Mouse (Mus musculus): ENCODE data around the gene Ift122.

Ift122 gene

DNA sequence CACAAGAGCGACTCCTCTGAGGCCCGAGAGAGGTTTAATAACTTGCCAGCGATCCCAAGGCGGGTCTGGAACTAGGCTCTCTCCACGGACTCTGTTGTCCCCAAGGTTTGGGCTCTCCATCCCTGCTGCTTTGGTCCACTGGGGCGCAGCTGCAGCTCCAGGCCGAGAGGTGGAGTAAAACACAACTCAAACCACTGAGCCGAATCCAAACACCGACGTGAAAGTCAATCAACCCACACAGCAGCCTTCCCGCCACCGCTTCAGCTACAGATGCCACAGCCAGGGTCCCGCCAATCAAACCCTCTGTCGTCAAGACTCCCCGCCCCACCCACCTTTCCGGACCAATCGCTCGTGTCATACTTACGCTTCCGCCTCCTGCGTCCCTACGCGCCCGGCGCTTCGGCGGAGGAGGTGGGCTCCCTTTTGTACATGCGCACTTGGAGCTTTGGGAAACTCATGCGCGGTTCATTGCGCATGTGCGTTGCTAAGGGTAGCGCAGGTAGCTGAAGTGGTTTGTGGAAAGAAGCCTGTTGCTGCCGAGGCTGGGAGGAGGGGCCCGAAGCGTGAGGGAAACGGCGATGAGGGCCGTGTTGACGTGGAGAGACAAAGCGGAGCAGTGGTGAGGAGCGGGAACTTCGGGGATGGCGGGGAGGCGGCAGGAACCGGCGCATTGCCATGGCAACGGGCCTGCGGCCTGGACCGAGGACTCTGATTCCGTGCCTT, at the start of gene Ift122, which contains the start of gene Mbd4:
TSS of gene Ift122 (plus strand) at position 380 of the 723 bp plus-strand sequence.
TSS of gene Mbd4 (minus strand) at position 281 of the 723 bp plus-strand sequence.
- peak; percentile 98 to 100 for DNase-seq

DNA sequence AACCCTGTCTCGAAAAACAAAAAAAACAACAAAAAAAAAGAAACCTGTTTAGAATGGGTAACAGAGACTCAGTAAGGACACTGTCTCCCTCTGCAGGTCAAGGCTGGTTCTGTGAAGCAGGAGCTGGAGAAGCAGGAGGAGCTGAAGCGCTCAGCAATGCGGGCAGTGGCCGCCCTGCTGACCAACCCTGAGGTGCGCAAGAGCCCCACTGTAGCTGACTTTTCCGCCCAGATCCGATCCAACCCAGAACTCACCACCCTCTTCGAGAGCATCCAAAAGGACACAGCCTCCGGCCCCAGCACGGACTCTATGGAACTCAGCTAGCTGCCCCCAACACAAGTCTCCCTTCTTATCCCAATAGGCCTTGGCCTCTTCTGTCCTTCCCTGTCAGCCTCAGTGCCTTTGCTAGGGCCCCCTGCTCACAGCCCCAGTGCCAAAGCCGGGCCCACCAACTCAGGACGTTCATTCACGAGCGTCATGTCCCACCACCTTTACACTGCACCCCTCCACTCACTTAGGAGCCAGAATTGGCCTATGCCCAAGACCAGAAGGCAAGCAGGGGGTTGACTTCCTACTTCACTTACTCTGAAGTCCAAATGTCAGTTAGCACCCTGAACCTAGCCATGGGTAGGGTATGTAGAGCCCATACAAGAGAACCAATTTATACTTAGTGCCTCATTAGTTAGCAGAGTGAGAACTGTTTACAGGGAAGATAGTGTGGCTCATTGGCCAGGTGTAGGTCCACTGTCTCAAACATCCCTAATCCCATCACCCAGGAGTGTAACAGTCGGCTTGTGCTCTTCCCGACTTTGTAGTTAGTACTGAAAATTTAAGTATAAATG, 49.5 kb upstream of the Ift122 start:
- DNase-seq, result peak; percentile 82 to 86

DNA sequence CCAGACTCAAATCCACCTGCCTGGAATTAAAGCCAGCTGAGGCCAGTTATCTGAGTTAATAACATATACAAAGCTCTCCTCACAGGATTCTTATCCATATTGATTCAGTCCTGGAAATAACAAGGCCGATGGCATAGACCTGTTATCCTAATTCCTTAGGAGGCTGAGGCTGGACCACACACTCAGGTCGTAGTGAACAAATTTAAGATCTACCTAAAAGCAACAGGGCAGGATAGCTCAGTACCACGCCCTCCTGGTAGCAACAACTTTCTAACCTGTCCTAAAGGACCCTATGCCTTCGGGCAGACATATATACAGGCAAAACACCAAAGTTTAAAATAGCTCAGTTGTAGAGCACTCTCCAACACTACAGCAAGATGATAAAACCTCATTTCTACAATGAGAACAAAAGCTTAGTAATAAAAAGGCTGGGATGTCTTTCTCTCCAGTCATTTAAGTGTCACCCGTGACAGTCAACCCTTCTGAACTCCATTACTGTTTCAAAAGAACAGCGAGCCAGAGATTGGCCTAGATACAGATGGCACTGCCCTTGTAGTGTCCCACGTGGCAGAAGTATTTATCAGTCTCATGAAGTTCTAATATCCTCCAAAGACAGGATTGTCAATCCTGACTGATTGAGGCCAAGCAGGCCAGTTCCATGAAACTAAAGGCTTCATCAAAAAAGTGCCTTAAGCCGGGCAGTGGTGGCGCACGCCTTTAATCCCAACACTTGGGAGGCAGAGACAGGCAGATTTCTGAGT, 48.7 kb upstream of the Ift122 start:
- no peak for DNase-seq

DNA sequence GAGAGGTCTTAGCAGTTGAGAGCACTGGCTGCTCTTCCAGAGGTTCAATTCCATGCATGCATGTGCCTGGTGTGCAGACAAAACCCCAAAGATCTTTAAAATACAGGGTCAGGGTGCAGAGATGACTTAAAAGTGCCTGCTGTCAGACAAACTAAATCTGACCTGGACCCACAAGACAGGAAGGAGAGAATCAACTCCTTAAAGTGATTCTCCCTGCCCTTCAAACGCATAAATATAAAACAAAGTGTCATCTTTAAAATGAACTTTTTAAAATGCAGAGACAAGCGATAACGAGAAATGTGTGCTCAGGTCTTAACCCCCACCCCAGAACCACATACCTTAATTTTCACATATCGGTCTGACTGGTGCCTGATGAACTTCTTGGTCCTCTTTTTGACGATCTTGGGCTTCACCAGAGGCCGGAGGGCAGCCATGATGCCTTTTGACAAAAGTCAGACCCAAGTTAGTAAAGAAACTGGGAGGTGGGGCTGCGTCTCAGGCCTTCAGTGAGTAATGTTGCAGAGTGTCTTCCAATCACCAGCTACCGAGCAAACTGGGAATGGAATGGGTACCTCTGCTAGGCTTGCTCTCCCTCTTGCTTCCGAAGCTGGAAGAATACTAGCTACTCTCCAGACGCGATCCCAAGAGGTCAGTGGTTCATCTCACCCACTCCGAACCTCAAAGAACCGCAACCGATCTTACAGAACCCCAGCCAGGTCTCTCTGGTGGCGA, 45.6 kb upstream of the Ift122 start:
- DNase-seq, result peak in 1 of 2 experiments; percentile 27

DNA sequence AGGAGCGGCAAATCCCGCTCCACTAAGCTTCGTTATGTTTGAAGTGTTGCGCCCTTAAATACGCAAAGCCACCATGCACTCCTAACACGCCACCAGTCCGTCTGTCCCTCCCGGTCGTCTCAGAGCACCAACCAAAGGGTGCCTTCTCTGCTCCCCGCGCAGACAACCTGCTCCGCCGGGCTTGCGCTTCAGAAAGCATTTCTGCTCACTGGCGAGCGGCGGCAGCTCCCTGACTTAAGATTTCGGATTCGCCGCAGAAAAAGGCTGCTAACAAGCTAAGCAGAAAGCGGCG, 45.1 kb upstream of the Ift122 start:
- DNase-seq, result no peak

DNA sequence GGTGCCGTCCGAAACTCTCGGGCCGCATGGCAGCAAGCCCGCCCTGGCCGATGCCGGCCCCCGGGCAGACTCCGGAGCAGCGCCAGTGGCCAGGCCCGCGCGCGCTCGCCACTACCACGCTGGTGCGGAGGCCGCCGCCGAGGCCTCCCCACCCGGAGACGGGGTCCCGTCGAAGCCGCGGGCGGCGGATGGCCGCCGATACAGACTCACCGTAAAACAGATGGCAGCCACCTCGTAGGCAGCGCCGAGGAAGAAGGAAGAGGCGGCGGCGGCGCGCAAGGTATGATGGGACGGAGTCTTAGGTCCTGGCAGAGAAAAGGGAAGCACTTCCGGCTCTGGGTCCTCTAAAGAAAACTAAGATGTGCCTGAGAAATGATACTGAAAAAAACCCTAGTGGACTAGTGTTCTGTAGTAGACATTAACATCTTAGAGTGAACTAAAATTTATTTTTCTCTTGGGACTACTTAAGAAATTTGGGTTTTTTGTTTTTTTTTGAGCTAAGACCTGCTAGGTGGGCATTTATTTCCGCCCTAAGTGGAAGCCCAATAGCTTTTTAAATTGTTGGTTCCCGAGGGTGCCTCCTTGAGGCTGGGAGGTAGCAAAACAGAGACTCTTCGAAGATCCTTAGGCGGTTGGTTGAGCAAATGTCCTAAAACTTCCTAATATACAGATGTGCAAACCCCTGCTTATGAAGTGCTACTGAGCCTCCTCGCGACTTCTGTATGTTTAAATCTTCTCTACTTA, 44.6 kb upstream of the Ift122 start, which contains the start of gene Rpl32:
TSS of gene Rpl32 (minus strand) at position 260 of the 744 bp plus-strand sequence.
- DNase-seq, result peak; percentile 90

DNA sequence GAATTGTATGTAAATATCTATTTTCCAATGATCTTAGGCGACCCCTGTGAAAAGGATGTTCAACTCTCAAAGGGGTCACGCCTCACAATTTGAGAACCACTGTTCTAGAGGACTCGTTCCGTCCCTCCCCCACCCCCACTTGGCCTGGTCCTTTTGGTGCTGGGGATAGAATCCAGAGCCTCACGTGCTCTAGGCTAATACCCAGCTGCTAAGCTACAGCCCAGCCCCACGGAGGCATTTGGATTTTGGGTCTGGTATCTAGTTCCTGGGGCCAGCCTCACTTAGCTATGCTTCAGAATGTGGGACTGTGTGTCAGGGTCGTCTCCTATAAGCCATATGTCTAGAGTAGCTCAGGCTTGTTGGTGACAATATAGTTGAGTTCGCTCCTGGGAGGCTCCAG, 41.7 kb upstream of the Ift122 start:
- DNase-seq, result no peak

DNA sequence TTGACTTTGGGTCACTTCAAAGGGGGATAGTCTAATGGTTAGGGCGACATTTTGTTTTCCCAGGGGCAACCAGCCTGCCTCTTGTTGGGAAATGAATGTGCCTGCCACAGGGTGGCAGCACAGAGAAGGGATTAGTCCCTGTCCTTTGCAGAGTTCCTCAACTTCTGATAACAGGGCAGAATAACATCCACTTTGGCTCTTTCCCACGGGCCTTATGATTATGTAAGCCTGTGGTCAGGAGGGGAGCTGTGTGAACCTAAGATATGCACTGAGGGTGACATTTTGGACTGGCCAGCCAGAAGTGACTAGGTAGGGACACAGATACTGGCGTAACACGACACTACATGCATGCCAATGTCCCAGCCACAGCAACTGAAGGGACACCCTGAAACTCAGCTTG, 39.2 kb upstream of the Ift122 start:
- DNase-seq, result peak; percentile 69

DNA sequence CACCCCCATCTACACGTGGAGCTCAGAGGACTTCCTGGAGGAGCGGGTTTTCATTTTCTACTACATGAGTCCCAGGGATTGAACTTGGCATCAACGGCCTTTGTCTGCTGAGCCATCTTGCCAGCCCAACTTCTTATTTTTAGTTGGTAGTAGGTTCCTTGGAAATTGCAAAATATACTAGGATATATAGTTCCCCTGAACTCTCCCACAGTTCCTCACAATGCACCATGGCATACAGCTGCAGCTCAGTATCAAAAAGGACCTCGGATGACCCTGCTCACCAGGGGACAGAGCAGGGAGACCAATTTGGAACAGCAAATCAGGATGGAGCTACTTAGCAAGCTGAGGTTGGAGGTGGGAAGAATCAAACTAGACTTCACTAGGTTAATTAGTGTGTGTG, 38.2 kb upstream of the Ift122 start:
- DNase-seq, result no peak

DNA sequence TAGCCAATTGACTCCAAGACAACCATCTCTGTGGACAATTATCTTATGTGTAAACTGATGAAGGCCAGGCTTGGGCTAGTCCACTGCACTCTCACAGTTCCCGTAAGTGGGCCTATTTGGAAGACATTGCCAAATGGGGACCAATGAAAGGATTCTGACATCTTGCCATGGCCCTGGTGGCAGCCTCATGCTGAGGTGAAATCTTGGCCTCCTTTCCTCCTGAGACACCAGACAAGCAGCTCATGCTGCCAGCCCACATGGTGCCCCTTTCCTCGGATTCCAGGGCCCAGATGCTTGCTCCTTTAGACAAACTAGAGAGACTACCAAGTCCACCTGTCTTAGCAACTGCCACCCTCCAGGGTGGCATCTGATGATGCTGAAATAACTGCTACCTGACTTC, 35.1 kb upstream of the Ift122 start:
- no peak for DNase-seq

DNA sequence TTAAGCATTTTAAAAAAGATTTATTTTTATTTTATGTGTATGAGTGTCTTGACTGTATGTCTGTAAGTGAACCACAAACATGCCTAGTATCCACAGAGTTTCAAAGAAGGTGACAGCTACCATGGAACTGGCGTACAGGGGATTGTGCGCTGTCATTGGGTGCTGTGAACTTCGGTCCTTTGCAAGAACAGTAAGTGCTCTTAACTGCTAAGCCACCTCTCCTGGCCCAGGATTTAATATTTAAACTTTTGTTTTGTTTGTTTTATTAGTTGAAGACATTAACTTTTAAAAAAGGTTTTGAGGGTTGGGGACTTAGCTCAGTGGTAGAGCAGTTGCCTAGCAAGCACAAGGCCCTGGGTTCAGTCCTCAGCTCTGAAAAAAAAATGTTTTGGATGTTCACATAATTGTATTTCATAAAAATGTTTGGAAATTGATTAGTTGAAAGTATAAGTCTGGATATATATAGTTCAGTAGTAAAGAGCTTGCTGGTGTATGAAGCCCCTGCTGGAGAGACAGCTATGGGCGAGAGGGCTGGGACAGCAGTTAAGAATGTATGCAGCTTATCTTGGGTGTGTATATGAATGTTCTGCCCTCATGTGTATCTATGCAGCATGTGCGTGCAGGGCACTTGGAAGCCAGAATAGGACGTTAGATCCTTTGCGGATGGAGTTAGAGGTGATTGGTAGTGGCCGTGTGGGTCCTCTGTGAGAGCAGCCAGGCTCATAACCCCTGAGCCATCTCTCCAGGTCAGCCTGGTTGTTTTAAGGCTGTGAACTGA, 31.9 kb upstream of the Ift122 start:
- DNase-seq, result no peak

DNA sequence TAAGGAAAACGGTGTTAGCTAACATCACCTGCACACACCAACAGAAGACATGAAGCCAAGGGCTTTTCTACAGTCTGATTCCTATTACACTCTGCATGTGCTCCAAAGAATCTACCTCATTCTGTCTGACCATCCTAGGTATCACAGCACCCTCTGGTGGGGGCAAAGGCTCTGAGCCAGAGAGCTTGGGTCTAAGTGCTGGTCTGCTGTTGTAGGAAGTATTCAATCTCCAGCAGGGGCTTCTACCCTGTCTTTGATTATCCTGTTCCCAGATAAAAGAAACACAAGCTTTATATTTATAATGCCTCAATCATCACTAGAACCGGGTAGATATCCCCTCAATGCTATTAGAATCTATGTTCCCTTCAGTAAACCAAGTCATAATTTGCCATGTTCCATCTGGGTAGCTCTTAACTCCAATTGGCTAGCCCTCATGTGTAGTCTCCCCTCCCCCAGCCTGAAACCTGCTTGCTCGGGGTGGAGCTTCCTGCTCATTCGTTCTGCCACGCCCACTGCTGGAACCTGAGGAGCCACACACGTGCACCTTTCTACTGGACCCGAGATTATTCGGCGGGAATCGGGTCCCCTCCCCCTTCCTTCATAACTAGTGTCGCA, 29.3 kb upstream of the Ift122 start:
- peak; percentile 58 to 73 for DNase-seq

DNA sequence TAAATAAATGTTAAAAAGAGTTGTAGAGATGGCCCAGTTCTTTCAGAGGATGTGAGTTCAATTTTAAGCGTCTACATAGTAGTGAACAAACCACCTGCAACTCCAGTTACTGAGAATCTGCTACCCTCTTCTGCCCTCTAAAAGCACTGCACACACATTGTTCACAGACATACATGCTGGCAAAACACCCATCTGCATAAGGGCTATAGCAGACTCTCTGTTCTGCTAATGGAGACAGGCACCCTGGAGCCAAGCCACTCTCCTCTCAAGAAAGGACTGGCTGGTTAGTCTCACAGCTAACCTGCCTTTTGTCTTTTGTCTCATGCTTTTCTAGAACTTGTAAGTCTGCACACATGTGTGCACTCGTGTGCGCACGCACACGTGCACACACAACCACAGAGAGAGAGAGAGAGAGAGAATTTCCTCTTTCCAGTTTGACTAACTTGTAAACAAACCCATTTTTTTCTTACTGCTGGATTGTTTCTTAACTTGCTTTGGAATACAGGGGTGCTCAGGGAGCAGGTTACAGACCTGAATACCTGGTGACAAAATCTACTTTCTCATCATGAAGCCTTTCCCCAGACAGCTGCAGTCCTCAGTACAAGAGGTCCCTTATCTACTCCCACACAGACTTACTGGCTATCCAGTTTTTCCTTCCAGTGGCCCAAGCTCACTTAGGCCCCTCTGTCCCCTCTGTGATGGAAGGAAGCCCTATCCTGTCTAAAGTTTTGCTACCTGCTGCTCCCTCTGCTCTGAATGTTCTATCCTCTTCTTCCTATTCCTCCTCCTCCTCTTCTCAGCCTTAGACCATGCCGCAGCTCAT, 22.3 kb upstream of the Ift122 start:
- no peak for DNase-seq

DNA sequence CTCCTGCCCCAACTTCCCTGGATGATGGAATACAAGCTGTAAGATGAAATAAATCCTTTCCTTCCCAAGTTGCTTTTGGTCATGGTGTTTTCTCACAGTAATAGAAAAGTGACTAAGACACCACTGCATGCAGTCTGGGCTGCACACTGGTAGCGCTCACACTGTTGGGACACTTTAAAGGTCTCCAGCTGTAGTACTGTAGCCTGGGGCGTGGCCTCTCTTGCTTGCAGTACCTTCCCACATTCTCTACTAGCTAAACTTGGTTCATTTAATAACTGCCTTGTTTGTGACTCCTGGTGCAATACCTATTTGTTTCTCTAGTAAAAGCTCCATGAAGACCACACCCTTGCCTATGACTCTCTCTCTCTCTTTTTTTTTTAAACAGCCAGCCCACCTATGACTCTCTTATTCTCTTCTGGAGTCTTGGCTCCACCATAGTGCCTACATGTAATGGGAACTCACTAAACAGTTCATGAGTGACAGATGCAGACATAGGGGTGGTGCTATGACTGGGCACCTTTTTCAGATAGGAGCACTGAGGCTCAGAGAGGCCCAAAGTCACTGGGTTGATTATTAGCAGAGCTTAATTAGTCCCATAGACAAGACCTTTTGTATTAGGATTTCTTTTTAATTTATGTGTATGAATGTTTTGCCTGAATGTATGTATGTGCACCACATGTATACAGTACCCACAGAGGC, 21.0 kb upstream of the Ift122 start:
- no peak for DNase-seq

DNA sequence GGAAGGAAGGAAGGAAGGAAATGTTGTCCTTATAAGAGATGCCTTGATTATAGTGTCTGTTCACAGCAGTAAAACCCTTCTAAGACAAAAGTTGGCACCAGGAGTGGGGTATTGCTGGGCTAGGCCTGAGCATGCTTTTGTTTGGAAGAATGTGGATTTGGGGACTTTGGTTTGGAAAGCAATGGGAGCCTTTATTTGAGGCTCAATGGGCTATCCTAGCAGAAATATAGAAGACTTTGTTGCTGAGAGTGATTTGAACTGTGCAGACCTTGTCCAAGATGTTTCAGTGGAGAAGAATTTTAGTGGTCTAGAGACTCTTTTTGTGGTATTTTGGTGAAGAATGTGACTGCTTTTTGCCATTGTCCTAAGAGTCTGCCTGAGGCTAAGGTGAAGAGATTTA, 19.4 kb upstream of the Ift122 start:
- no peak for DNase-seq

DNA sequence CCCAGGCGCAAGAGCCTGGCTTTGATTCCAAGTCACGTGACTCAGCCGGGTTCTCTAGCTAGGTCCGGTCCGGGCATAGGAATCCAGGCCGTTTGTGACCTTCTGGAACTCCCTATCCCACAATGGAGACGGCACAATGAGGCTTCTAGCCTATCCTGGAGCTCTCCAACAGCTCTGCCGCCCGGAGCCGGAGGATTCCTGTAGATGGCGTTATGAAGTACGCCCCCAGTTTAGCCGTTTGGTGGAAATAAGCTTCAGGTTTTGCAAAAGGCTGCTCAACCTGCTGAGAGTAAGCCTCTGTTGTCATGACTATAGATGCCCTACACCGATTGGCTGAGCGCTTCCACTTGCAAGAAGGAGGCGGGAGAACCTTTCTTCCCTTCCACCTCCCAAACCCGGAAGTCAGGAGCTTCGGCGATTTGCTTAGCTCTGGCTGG, 15.1 kb upstream of the Ift122 start, which contains the start of gene Efcab12:
TSS of gene Efcab12 (minus strand) at position 252 of the 437 bp plus-strand sequence.
- DNase-seq, result peak; percentile 75 to 76

DNA sequence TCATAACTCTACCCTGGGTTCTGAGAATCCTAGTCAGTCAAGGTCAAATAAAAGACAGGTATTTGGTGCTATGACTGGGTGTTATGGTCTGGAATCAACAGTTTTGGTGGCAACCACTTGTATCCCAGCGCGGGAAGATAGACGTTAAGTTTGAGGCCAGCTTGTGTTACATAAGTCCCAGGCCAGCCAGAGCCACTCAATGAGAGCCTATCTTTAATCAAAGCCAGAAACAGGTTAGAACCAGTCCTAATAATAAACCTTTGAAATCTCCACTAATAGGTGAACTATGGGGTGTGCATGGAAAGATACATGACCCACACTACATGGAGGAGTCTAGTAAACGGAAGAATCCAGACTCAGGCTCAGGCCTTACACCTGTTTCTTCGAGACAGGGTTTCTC, 14.5 kb upstream of the Ift122 start:
- no peak for DNase-seq

DNA sequence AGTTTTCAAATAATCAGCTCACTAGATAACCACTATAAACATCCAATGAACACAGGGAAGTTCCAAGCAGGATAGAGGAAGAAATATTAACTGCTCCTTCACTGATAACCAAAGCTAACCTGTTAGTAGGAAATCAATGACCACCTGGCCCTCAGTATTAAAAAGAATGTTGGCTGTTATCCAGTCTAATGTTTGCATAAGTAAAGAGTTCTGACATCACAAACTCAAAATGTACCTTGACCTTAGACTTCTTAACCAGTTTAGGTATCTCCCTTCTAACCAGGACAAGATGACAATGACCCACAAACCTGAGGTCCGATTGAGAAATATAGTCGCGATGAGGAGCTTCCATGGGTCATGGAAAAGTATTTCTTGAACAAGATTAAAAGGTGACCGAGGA, 8.3 kb upstream of the Ift122 start:
- no peak for DNase-seq

All from lung, postnatal 4 days (tissue).